Mouse (Mus musculus): ENCODE measurements around the gene Fgf6.

DNA sequence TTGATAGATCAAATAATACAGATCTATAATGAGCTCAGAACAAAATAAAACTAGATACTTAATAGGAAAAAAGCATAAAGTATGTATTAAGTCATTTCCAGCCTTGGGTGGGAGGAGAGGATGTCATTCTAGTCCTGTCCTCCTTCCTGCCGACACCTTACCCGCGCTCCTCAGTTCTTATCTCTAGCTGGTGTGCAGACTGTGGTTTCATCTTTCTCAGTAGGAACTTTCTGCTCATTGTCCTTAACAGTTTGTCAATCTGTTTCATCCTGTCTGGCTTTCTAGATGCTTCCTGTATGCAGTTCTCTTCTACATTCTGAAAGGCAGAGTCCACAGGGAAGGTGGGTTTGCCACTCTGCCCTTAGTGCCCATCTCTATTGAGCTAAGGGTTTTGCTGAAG lies 19.9 kb upstream of the Fgf6 start:
- no peak for TF ChIP-seq CTCF (IDR thresholded peaks at IDR 0.05; ENCODE audit: low read depth)
- TF ChIP-seq EP300 (IDR thresholded peaks at IDR 0.05; ENCODE audit: low read depth), result no peak
